Mouse (Mus musculus) E14TG2a.4 (cell line): ENCODE data around the gene Nppb.

Experiments used
- H3K27me3 ChIP-seq: 2 replicates; pipeline ENCODE4 v1.6.1; 2014; ENCODE audit warnings: low read length, control low read depth; ENCODE audit not compliant: insufficient read depth
- H3K36me3 ChIP-seq: 2 replicates; pipeline ENCODE4 v1.6.1; 2014; ENCODE audit warnings: low read length, control low read depth; ENCODE audit not compliant: insufficient read depth
- H3K4me1 ChIP-seq: replicated peaks from 2 replicates; pipeline ENCODE4 v1.6.1; 2014; ENCODE audit warnings: low read depth, low read length, control low read depth
- H3K4me3 ChIP-seq: replicated peaks from 2 replicates; pipeline ENCODE4 v1.5.1; 2014; ENCODE audit warnings: mild to moderate bottlenecking, low read length
- H3K9me3 ChIP-seq: 2 replicates; pipeline ENCODE4 v1.6.1; 2014; ENCODE audit warnings: low read length, control low read depth
- CTCF ChIP-seq: conservative IDR thresholded peaks from 2 replicates; pipeline ENCODE4 v1.5.1; 2014; ENCODE audit warnings: low read length
- NANOG ChIP-seq: IDR thresholded peaks from 2 replicates; pipeline ENCODE4 v1.6.1; 2014; ENCODE audit warnings: borderline replicate concordance, low read length, mixed read lengths
- POU5F1 ChIP-seq: IDR thresholded peaks from 2 replicates; pipeline ENCODE4 v1.6.1; 2014; ENCODE audit warnings: low read length, borderline replicate concordance

Gene Nppb

DNA sequence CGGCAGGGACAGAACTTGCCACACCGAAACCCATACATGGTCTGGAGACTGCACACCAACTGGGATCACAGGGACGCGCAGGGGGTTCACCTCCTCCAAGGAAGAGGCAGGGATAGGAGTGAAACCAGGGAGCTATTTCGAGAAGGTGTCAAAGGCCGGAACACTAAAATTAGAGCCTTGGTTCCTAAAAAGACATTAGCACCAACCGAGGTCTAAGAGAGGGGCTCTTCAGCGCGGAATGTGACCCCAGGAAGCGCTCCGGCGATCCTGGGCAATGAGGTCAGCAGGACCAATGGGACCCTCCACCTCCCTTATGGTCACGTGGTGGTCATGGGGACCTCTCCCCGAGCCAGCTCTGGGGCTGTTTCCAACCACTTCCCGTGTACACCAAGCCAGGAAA is 22.0 kb upstream of the Nppb start:
- H3K4me3 ChIP-seq, result no peak overlapping the region
- no peaks in the 10 kb centered on the region for H3K27me3 ChIP-seq
- no peak for TF ChIP-seq POU5F1
- TF ChIP-seq CTCF, result no peak
- no peak for TF ChIP-seq NANOG
- peaks cover 22% of the 10 kb centered on the region for H3K4me1 ChIP-seq
- H3K9me3 ChIP-seq, result no peaks in the 10 kb centered on the region
- H3K36me3 ChIP-seq, result no peaks in the 10 kb centered on the region

DNA sequence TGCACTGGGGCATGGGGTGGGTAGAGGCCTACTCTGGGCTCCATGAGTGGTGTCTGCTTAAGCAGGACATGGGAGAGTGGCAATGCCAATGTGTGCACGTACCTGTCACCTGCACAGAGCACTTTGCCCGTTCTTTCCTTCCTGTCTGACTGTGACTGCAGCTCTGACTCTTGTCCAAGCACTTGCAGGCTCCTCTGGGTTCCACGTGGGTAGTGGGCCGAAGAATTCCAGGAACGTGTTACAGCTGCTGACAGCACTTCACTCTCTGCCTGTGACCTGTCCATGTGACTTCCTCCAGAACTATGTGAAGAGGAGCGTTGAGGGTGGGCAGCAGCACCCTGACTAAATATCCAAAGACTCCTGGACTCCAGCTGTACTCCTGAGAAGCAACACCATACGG is 19.9 kb upstream of the Nppb start:
- Histone ChIP-seq H3K4me1 (peaks cover 18% of the 10 kb centered on the region), H3K4me3 (no peak overlapping the region), H3K36me3 (no peaks in the 10 kb centered on the region), H3K27me3 (no peaks in the 10 kb centered on the region), H3K9me3 (no peaks in the 10 kb centered on the region)
- TF ChIP-seq POU5F1 (no peak), CTCF (no peak), NANOG (no peak)

DNA sequence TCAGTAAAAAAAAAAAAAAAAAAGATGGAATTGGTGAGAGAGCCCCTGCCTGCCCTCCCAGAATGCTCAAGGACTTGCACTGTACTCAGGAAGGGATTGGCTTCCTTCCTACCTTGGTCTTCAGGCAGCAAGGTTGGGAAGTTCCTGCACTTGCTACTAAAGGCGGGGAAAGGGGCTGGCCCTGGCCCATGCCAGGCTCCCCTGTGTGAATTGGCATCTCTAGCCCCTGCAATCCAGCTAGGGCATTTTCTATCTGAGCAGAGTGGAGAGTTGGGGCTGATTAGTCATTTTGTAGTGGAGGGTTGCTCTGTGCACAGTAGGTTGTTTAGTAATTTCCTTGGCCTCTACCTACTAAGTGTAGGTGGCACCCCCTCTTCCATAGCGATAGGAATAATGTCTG is 16.8 kb upstream of the Nppb start:
- TF ChIP-seq POU5F1, result no peak
- no peak for TF ChIP-seq NANOG
- TF ChIP-seq CTCF, result no peak
- Histone ChIP-seq H3K27me3 (no peaks in the 10 kb centered on the region), H3K36me3 (no peaks in the 10 kb centered on the region), H3K4me3 (no peak overlapping the region), H3K4me1 (peaks cover 7% of the 10 kb centered on the region), H3K9me3 (no peaks in the 10 kb centered on the region)

DNA sequence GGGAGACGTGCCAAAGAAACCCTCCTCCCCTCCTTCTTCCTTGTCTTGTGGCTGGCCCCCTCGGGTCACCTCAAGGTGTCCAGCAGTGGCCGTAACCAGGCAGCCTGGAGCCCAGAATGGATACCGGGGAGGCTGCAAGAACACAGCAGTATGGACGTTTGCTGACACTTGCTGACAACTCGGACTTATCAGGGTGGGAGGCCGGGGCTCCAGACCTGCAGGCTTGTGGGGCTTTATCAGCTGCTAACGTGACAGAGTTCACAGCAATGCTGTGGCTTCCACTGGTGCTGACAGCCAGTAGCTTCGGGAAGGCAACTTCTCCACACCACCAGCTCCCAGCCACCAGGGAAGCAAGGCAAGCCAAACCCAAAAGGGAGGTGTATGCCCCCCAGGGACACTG is 16.3 kb upstream of the Nppb start:
- Histone ChIP-seq H3K4me1 (peaks cover 7% of the 10 kb centered on the region), H3K36me3 (no peaks in the 10 kb centered on the region), H3K9me3 (no peaks in the 10 kb centered on the region), H3K4me3 (no peak overlapping the region), H3K27me3 (no peaks in the 10 kb centered on the region)
- TF ChIP-seq CTCF, result no peak
- TF ChIP-seq POU5F1, result no peak
- TF ChIP-seq NANOG, result no peak

DNA sequence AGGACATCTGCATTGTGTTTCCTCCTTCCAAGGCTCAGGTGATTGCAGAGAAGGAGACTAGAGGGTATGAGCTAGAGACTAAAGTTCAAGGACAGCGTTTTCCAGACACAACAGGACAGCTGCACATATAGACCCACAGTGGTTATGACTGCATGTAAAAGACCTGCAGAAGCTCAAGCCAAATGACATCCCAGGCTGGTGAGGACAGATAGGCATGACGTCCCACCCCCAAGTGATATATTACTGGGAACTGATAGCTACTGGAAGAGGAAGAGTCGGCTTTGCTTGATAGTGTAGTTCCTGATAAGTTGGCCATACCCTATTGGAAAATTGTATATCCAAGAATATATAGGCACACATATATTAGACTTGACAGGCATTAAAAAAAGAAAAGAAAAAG is 9.4 kb upstream of the Nppb start:
- Histone ChIP-seq H3K4me3 (no peak overlapping the region), H3K27me3 (no peaks in the 10 kb centered on the region), H3K9me3 (0 out of 2 replicates have a peak, but pooled peaks cover 3% of the 10 kb centered on the region), H3K36me3 (no peaks in the 10 kb centered on the region), H3K4me1 (no peaks in the 10 kb centered on the region)
- TF ChIP-seq NANOG (no peak), POU5F1 (no peak), CTCF (no peak)

DNA sequence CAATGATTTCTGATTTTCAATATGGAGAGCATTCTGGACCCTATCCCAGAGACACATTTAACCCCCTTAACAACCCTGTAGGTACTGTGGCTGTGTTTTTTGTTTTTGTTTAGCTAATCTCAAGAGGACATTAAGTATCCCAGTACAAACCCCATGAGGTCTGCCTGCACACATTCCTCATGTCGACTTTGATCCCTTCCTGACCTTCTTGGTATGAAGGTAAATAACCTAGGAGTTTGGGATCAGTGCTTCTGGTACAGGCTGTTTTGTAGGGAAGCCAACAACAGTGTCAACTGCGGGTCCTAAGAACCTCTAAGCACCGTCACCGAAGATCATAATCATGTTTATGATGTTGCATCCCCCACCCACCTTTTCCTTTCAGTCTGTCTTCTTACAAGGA is 7.9 kb upstream of the Nppb start:
- no peaks in the 10 kb centered on the region for H3K36me3 ChIP-seq
- no peak overlapping the region for H3K4me3 ChIP-seq
- H3K4me1 ChIP-seq, result no peaks in the 10 kb centered on the region
- H3K27me3 ChIP-seq, result no peaks in the 10 kb centered on the region
- H3K9me3 ChIP-seq, result 0 out of 2 replicates have a peak, but pooled peaks cover 3% of the 10 kb centered on the region
- no peak for TF ChIP-seq NANOG
- TF ChIP-seq POU5F1, result no peak
- TF ChIP-seq CTCF, result no peak

DNA sequence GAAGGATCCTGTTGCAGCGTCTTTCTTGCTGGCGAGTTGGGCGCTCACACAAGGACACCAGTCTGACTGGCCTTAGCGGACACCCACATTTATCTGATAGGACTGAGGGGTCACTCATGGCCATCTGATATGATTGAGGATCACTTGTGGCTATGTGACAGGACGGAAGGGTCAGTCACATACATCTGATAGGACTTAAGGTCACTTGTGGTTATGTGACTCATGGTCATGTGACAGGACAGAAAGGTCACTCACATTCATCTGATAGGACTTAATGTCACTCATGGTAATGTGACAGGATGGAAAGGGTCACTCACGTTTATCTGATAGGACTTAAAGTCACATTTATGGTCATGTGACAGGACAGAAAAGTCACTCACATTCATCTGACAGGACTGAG is 7.2 kb upstream of the Nppb start:
- Histone ChIP-seq H3K9me3 (0 out of 2 replicates have a peak, but pooled peaks cover 3% of the 10 kb centered on the region), H3K4me1 (no peaks in the 10 kb centered on the region), H3K4me3 (no peak overlapping the region), H3K27me3 (no peaks in the 10 kb centered on the region), H3K36me3 (no peaks in the 10 kb centered on the region)
- TF ChIP-seq CTCF, result no peak
- no peak for TF ChIP-seq POU5F1
- no peak for TF ChIP-seq NANOG

DNA sequence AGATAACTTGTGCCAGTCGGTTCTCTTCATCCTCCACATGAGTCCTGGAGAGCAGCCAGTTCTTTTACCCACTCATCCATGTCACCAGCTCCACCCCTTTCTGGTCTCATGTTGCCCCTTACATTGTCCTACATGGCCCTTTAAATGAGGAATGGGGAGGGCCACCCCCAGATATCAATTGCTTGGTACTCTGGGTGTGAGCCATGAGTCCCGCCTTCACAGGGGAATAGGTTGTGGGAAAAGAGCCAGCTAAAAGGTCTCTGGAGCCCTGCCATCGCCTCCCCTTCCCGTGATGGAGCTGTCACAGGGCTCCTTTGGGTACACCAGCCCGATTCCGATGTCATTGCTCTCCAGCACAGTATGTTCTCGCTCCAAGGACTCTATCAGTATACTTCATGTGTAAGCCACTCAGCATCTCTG is 6.1 kb upstream of the Nppb start:
- TF ChIP-seq POU5F1, result no peak
- no peak for TF ChIP-seq NANOG
- no peak for TF ChIP-seq CTCF

DNA sequence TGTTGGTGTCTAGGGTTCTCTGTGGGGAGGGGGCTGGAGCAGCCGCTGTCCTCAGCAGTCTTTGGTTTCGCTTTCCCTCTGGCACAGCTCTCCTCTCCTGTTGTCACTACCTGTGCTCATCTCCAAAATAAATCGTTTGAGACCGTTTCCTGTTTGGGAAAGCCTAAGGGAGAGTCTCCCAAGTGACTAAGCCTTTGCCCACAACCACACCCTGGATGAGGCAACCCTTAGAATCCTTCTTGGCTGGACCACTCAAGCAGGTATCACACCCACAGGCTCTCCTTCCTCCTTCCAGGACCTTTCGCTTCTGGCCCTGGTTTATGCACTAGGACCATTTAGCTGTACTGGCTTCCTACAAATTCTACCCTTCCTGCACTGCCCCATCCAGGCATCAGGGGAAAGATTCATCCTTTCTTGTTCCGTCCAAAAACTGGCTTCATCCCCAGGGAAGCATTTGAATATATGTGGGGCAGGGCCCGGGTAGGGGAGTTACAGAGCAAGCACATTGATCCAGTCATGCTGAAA is 8.0 kb downstream of the Nppb start:
- peaks cover 27% of the 10 kb centered on the region for H3K4me1 ChIP-seq
- no peak for TF ChIP-seq NANOG
- TF ChIP-seq POU5F1, result no peak
- no peak for TF ChIP-seq CTCF
- H3K27me3 ChIP-seq, result no peaks in the 10 kb centered on the region
- no peak overlapping the region for H3K4me3 ChIP-seq
- no peaks in the 10 kb centered on the region for H3K9me3 ChIP-seq
- no peaks in the 10 kb centered on the region for H3K36me3 ChIP-seq

More for the DNA sequence above, 6.1 kb upstream of the Nppb start:
- 0 out of 2 replicates have a peak, but pooled peaks cover 3% of the 10 kb centered on the region for H3K9me3 ChIP-seq
- no peaks in the 10 kb centered on the region for H3K4me1 ChIP-seq
- no peaks in the 10 kb centered on the region for H3K27me3 ChIP-seq
- no peak overlapping the region for H3K4me3 ChIP-seq
- H3K36me3 ChIP-seq, result no peaks in the 10 kb centered on the region
